25 mouse cellular contexts compared by ENCODE assay signal in the genomic region with DNA sequence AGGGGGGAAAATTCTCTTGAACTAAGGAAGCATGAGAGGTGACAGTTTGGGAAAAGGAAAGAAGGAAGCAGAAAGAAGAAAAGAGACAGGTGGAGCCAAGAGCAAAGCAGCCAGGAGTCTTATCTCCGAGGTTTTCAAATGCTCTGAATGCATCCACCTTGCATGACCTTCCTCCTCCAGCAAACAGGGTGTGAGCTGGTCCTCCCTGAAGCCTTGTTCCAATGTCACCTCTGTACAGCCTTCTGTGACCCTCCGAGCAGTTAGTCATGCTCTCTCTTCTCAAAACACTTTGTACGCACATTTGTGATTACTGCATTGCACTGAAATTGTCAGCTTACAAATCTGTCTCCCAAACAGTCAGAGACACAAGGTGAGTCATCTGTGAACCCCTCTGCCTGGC.
"Had no signal": no experiment of that assay in that cellular context is flagged by ENCODE, and none has a peak within 500 bp of the region (broad histone marks: within the 10 kb centered on the region; RNA-seq: fewer than 3 reads in every experiment).

No protein-coding gene starts in this region.

- H3K4me2 ChIP-seq: heart, embryonic 12.5 days; hindbrain, embryonic 12.5 days; hindbrain, embryonic 14.5 days; kidney, embryonic 15.5 days; limb, embryonic 13.5 days; limb, embryonic 15.5 days; liver, embryonic 12.5 days had no signal

- H3K9me3 ChIP-seq: heart, embryonic 10.5 days; heart, embryonic 12.5 days; hindbrain, embryonic 10.5 days; hindbrain, embryonic 12.5 days; kidney, embryonic 15.5 days; limb, embryonic 13.5 days; limb, embryonic 15.5 days; liver, embryonic 12.5 days had no signal

- H3K36me3 ChIP-seq: heart, embryonic 10.5 days; heart, embryonic 12.5 days; hindbrain, embryonic 10.5 days; hindbrain, embryonic 12.5 days; kidney, embryonic 15.5 days; limb, embryonic 13.5 days; limb, embryonic 15.5 days; liver, embryonic 12.5 days had no signal

- H3K4me1 ChIP-seq: hindbrain, embryonic 10.5 days; hindbrain, embryonic 12.5 days; kidney, embryonic 15.5 days; limb, embryonic 13.5 days; limb, embryonic 15.5 days; liver, embryonic 12.5 days had no signal

- H3K27me3 ChIP-seq: heart, embryonic 12.5 days; hindbrain, embryonic 12.5 days; kidney, embryonic 15.5 days; limb, embryonic 13.5 days; limb, embryonic 15.5 days had no signal

- H3K4me3 ChIP-seq: heart, embryonic 10.5 days; heart, embryonic 12.5 days; hindbrain, embryonic 10.5 days; hindbrain, embryonic 12.5 days; kidney, embryonic 15.5 days; limb, embryonic 13.5 days; limb, embryonic 15.5 days; liver, embryonic 12.5 days had no signal

- H3K9ac ChIP-seq: heart, embryonic 12.5 days; hindbrain, embryonic 12.5 days; hindbrain, embryonic 14.5 days; kidney, embryonic 15.5 days; limb, embryonic 13.5 days; limb, embryonic 15.5 days; liver, embryonic 12.5 days; liver, embryonic 14.5 days had no signal

- ATAC-seq: hindbrain, embryonic 16.5 days; inflammation-experienced regulatory T-cells, adult 6 months; liver, embryonic 12.5 days had no signal

- H3K27ac ChIP-seq: heart, embryonic 10.5 days; hindbrain, embryonic 10.5 days; hindbrain, embryonic 12.5 days; hindbrain, embryonic 14.5 days; kidney, embryonic 15.5 days; kidney, postnatal 0 days; limb, embryonic 13.5 days; limb, embryonic 15.5 days; liver, embryonic 12.5 days; liver, embryonic 14.5 days had no signal

- DNase-seq: gastrocnemius, postnatal 25 days; heart, adult 18-20 months; heart, postnatal 10 days; heart, postnatal 4 days; kidney, adult 11 months; kidney, adult 2 months; kidney, adult 9 months; kidney, postnatal 14 days; kidney, postnatal 36 days; layer of hippocampus, adult 9-11 months; layer of hippocampus, postnatal 36 days; left cerebral cortex, postnatal 4 days had no signal
